Mouse (Mus musculus): ENCODE data around the gene Npas3.

- no peak for TF ChIP-seq CTCF (IDR thresholded peaks at IDR 0.05)
- no peak for TF ChIP-seq POLR2A (IDR thresholded peaks at IDR 0.05; ENCODE audit: insufficient read depth, low read depth, low read length)
Observed at GRCm38 (mm10) chr12:54093729-54094128, 845.3 kb downstream of the Npas3 start.

Data from heart, adult 2 months (tissue).